Mouse (Mus musculus): ENCODE measurements around the gene Pepd.

GRCm38 (mm10) chr7:35030567-35030966 is 118.4 kb downstream of the Pepd start:
- TF ChIP-seq CEBPB (IDR thresholded peaks at IDR 0.05; ENCODE audit: insufficient read depth, poor library complexity, severe bottlenecking) (no peak), POLR2A (IDR thresholded peaks at IDR 0.05; ENCODE audit: insufficient read length, low read depth) (no peak)

All from myocyte (in vitro differentiated cells).